Mouse (Mus musculus) common myeloid progenitor, adult 5-6 weeks (primary cell): ENCODE results near the gene Sgcd. TPM values are rescaled to one million over a fixed set of nuclear protein-coding genes. Genes with fewer than 3 reads are reported as not detected.

Experiments used
- ATAC-seq: replicated peaks from 2 replicates; pipeline ENCODE4 v1.8.0; 2016; ENCODE audit warnings: low read depth, mild to moderate bottlenecking, moderate TSS enrichment, inconsistent platforms; ENCODE audit not compliant: poor library complexity, severe bottlenecking
- total RNA-seq: library from RNA; stranded (forward); fragments of 200-1000, 187-1606 nt; gene quantifications from 2 replicates; pipeline ENCODE4 v1.2.3, GENCODE M21; 2017

The Sgcd gene
- not detected in 2 replicates for total RNA-seq

GRCm38 (mm10) chr11:47988697-47989533 is at the start of gene Sgcd:
Gene Sgcd, minus strand, starts transcription at chr11:47988969.
- ATAC-seq, result no peak

- ATAC-seq, result no peak
Measured at GRCm38 (mm10) chr11:48038051-48038450, 49.3 kb upstream of the Sgcd start.

- no peak for ATAC-seq
Measured at GRCm38 (mm10) chr11:48012836-48013235, 24.1 kb upstream of the Sgcd start.

- ATAC-seq, result no peak
Measured at GRCm38 (mm10) chr11:47988333-47988696, 454 bp downstream of the Sgcd start.

- ATAC-seq, result no peak
Measured at GRCm38 (mm10) chr11:47987893-47988267, 889 bp downstream of the Sgcd start.

GRCm38 (mm10) chr11:47987251-47987892 is 1.4 kb downstream of the Sgcd start:
- ATAC-seq, result no peak

GRCm38 (mm10) chr11:47982152-47982551 is 6.6 kb downstream of the Sgcd start:
- ATAC-seq, result no peak

- ATAC-seq, result no peak
Measured at GRCm38 (mm10) chr11:47981108-47981507, 7.7 kb downstream of the Sgcd start.

GRCm38 (mm10) chr11:47953291-47953690 is 35.5 kb downstream of the Sgcd start:
- no peak for ATAC-seq

- no peak for ATAC-seq
Measured at GRCm38 (mm10) chr11:47952366-47952765, 36.4 kb downstream of the Sgcd start.

- no peak for ATAC-seq
Measured at GRCm38 (mm10) chr11:47939795-47940194, 49.0 kb downstream of the Sgcd start.

- ATAC-seq, result no peak
Measured at GRCm38 (mm10) chr11:47917616-47918015, 71.2 kb downstream of the Sgcd start.

- ATAC-seq, result no peak
Measured at GRCm38 (mm10) chr11:47891617-47892172, 97.1 kb downstream of the Sgcd start.

- no peak for ATAC-seq
Measured at GRCm38 (mm10) chr11:47890315-47890714, 98.5 kb downstream of the Sgcd start.

- ATAC-seq, result no peak
Measured at GRCm38 (mm10) chr11:47885310-47885709, 103.5 kb downstream of the Sgcd start.

- no peak for ATAC-seq
Measured at GRCm38 (mm10) chr11:47883545-47883944, 105.2 kb downstream of the Sgcd start.

- ATAC-seq, result no peak
Measured at GRCm38 (mm10) chr11:47876633-47877170, 112.1 kb downstream of the Sgcd start.

- ATAC-seq, result no peak
Measured at GRCm38 (mm10) chr11:47845894-47846293, 142.9 kb downstream of the Sgcd start.

GRCm38 (mm10) chr11:47833283-47833682 is 155.5 kb downstream of the Sgcd start:
- no peak for ATAC-seq

GRCm38 (mm10) chr11:47810307-47810706 is 178.5 kb downstream of the Sgcd start:
- ATAC-seq, result no peak

- no peak for ATAC-seq
Measured at GRCm38 (mm10) chr11:47804101-47804715, 184.6 kb downstream of the Sgcd start.
